Mouse (Mus musculus) cerebellum, adult 2 months (tissue): Measurements from ENCODE around the gene Tenm3. TPM values are rescaled to one million over a fixed set of nuclear protein-coding genes. Genes with fewer than 3 reads are reported as not detected.

Source experiments
- DNase-seq, 2 experiments: peaks; one replicate each; pipeline ENCODE4 v3.0.0; 2021
- H3K27ac ChIP-seq: fragments of 200-500 bp; 2 replicates; pipeline ENCODE4 v1.5.1; 2012; ENCODE audit warnings: low read length, control low read depth, inconsistent platforms; ENCODE audit not compliant: insufficient read depth
- H3K27me3 ChIP-seq: fragments of 200-500 bp; 2 replicates; pipeline ENCODE4 v1.6.1; 2012; ENCODE audit warnings: inconsistent platforms, mild to moderate bottlenecking, low read length, moderate library complexity; ENCODE audit not compliant: control insufficient read depth, insufficient read depth
- H3K4me1 ChIP-seq: fragments of 200-500 bp; 2 replicates; pipeline ENCODE4 v1.6.1; 2011; ENCODE audit warnings: low read length; ENCODE audit not compliant: control insufficient read depth, insufficient read depth
- H3K4me3 ChIP-seq: fragments of 200-500 bp; replicated peaks from 2 replicates; pipeline ENCODE3; 2011; ENCODE audit warnings: mild to moderate bottlenecking, low read depth, low read length, control low read depth; ENCODE audit not compliant: insufficient read depth
- CTCF ChIP-seq: fragments of 200-500 bp; IDR thresholded peaks from 2 replicates; pipeline ENCODE4 v1.5.1; 2011; ENCODE audit warnings: low read depth, mild to moderate bottlenecking, control low read depth, low read length, moderate library complexity, borderline replicate concordance; ENCODE audit not compliant: insufficient read depth
- POLR2A ChIP-seq: fragments of 200-500 bp; IDR thresholded peaks from 2 replicates; pipeline ENCODE4 v1.6.1; 2011; ENCODE audit warnings: low read length, control low read depth, borderline replicate concordance; ENCODE audit not compliant: insufficient read depth
- WGBS: fragments of 180-500 bp; shearing (Covaris S2); methylation state at CpG from one replicate; pipeline ENCODE4 v1.1.7; 2018; 5-methylcytosine and 5-hydroxymethylcytosine counted together
- polyA plus RNA-seq: library from polyadenylated mRNA; depleted of rRNA; stranded (reverse); fragments of >200 nt; gene quantifications from 2 replicates; pipeline ENCODE4 v1.2.3, GENCODE M21; 2012

Gene Tenm3
- polyA plus RNA-seq, 1 experiment: 6.2 TPM

- WGBS: 18% methylated on average over 12 of the region's 12 CpGs
- Histone ChIP-seq H3K4me1 (no peaks in the 10 kb centered on the region), H3K4me3 (no peak overlapping the region), H3K27me3 (no peaks in the 10 kb centered on the region; the same call in 1 of the 2 replicates), H3K27ac (no peak overlapping the region)
- no peak for DNase-seq
- TF ChIP-seq POLR2A (no peak), CTCF (no peak)
Observed at GRCm38 (mm10) chr8:48844961-48845360, 1.2 kb upstream of the Tenm3 start.

DNA sequence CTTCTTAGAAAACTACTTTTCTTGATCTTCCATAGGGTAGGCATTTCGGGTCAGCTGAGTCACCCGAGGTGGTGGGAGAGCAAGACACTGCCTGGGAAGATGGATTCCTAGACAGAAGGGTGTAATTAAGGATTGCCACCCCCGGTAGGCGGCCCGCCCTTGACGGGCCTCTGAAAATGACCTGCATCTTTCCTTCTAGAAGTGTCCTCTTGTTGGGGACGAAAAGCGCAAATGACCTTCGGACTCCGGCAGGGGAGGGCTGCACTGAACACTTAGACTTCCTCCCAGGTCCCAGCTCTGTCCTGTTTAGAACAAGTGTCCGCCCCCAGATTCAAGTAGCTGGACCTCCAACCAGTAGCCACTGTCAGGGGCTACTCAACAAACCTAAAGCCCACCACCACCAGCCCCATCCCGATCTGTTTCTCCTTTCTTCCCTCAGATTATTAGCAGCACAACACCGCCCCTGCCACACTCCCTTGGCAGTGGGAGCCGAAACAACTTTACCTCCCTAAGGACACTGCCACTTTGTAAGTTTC, 687 bp upstream of the Tenm3 start:
- no peaks in the 10 kb centered on the region for H3K4me1 ChIP-seq
- DNase-seq: peak; percentile 2 to 8
- H3K27ac ChIP-seq: no peak overlapping the region
- peak overlapping the region; percentile 82 for H3K4me3 ChIP-seq
- no peaks in the 10 kb centered on the region; the same call in 1 of the 2 replicates for H3K27me3 ChIP-seq
- WGBS: under 1% methylated on average over 14 of the region's 14 CpGs
- TF ChIP-seq CTCF (no peak), POLR2A (no peak)

- no peak overlapping the region for H3K27ac ChIP-seq
- TF ChIP-seq CTCF: no peak
- TF ChIP-seq POLR2A: no peak
- under 1% methylated on average over 88 of the region's 93 CpGs for WGBS
- DNase-seq: peak; percentile 32 to 42
- no peaks in the 10 kb centered on the region; the same call in 1 of the 2 replicates for H3K27me3 ChIP-seq
- H3K4me3 ChIP-seq: peak overlapping the region; percentile 82
- no peaks in the 10 kb centered on the region for H3K4me1 ChIP-seq
Observed at GRCm38 (mm10) chr8:48842991-48843930, 490 bp downstream of the Tenm3 start.

- H3K4me1 ChIP-seq: no peaks in the 10 kb centered on the region
- H3K27ac ChIP-seq: no peak overlapping the region
- under 1% methylated on average over 11 of the region's 11 CpGs for WGBS
- DNase-seq: peak; percentile 20 to 23
- H3K27me3 ChIP-seq: no peaks in the 10 kb centered on the region; the same call in 1 of the 2 replicates
- peak overlapping the region; percentile 82 for H3K4me3 ChIP-seq
- TF ChIP-seq CTCF: no peak
Observed at GRCm38 (mm10) chr8:48842516-48842990, 1.2 kb downstream of the Tenm3 start.

DNA sequence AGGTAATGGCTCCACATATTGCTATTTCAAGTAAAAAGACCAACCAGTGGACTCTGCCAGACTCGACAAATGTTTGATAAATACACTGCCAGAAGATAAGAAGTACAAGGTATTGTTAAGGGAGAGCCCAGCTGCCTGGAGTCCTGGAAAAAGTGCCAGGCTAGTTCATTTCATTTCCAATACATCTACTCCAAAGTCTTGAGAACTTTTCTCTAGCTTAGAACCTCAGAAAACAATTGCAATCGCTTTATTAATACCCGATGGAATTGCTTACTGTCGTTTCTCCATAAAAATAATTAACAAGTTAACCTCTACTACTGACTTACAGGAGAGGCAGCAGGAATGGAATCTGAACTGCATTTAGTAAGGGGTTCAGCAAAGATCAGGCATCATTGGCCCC, 1.7 kb downstream of the Tenm3 start:
- 7% methylated on average over 4 of the region's 4 CpGs for WGBS
- no peak overlapping the region for H3K27ac ChIP-seq
- no peak overlapping the region for H3K4me3 ChIP-seq
- no peaks in the 10 kb centered on the region; the same call in 1 of the 2 replicates for H3K27me3 ChIP-seq
- no peaks in the 10 kb centered on the region for H3K4me1 ChIP-seq
- TF ChIP-seq CTCF (no peak), POLR2A (no peak)
- DNase-seq: no peak

DNA sequence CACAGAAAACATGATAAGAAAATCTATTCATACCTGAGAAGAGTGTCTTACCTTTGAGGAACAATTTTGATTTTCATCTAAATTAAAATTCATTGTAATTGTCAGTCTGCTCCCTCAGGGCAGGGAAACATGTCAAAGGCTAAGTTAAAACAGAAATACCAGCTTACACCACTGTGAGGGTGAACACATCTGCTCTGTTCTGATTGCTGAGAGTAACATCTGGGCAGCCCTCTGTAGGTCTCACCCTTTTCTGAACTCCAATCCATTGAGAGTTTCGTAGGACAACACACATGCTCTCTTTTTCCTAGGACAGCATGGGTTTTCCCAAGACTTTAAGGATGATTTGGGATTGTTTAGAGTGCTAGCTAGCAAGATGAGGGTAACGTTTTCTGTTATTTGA, 8.0 kb downstream of the Tenm3 start:
- Histone ChIP-seq H3K27me3 (no peaks in the 10 kb centered on the region; the same call in 1 of the 2 replicates), H3K4me1 (no peaks in the 10 kb centered on the region), H3K4me3 (no peak overlapping the region), H3K27ac (no peak overlapping the region)
- TF ChIP-seq CTCF (no peak), POLR2A (no peak)
- 92% methylated on average over 2 of the region's 2 CpGs for WGBS
- DNase-seq: no peak

DNA sequence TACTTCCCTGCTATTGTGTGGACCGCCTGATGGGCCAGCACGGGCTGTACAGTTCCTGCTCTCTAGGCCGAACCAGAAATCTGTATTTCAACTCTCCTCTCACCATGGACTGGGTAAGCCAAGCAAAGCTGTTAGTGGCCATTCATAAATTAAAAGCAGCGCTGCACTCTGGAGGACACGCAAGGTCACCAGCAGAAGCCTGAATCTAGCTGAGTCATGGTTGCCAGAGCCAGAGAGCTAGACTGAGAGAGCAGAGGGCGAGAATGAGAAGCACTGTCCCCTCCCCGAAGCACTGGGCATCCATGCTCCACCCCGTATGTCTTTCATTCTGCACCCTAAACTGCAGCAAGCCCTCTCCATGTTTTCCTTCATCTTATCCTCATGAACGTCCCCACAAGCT, 16.3 kb downstream of the Tenm3 start:
- WGBS: 67% methylated on average over 9 of the region's 9 CpGs

More for the DNA sequence above, 16.3 kb downstream of the Tenm3 start:
- no peaks in the 10 kb centered on the region for H3K4me1 ChIP-seq
- H3K4me3 ChIP-seq: no peak overlapping the region
- no peaks in the 10 kb centered on the region for H3K27me3 ChIP-seq
- DNase-seq: no peak
- no peak overlapping the region for H3K27ac ChIP-seq
- no peak for TF ChIP-seq POLR2A
- TF ChIP-seq CTCF: no peak
